Mouse (Mus musculus): ENCODE measurements at regions not wholly inside any gene's neighbourhood (a gene's known extent, or its start where the extent isn't known, plus 50 kb on each side); places are given as distances from the start of the nearest gene placed in this dataset.

DNA sequence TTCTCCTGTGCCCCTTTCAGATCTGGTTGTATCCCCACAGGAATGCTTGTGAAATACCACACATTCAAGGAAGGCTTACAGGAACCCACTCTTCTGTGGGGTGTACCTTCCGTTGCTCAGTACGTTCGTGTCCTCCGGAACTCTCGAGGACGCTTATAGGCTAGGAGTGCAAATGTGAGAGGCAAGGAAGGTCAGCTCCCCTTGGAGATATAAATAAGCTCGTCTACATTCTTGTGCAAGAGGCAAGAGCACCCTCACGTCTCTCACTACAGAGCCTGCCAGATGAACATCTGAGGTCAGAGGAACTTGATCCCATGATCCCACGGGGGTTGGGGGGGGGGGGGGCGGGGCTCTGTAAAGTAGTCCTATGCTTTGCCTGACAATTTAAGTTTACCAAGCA lies 382.0 kb upstream of the Arid1b start:
- TF ChIP-seq CTCF (IDR thresholded peaks at IDR 0.05; ENCODE audit: insufficient read depth, low read length) (no peak), POLR2A (IDR thresholded peaks at IDR 0.05; ENCODE audit: borderline replicate concordance, extremely low read depth, low read depth, low read length) (no peak)
